Mouse (Mus musculus) midbrain, embryonic 14.5 days (tissue): ENCODE measurements around the gene Baz2a. TPM values are rescaled to one million over a fixed set of nuclear protein-coding genes. Genes with fewer than 3 reads are reported as not detected.
A peak's percentile ranks its signal among the peaks of the same experiment; 100 is the strongest.
"Not testable (repeated sequence)": the region's sequence is repeated elsewhere in the genome, so short reads cannot be mapped to it uniquely, and the experiment has no call there.

Source experiments
- ATAC-seq: fragments of 200-750 bp; cut with Nextera tagmentation; 2 replicates; pipeline ENCODE4 v1.8.0; 2017; ENCODE audit warnings: moderate number of reproducible peaks, moderate library complexity; ENCODE audit not compliant: low FRiP score, low TSS enrichment
- DNase-seq: peaks from one replicate; pipeline ENCODE4 v3.0.0-alpha.2; 2015
- H3K27ac ChIP-seq: fragments of 300-500 bp; sonication (generic); replicated peaks from 2 replicates; pipeline ENCODE4 v1.5.1; 2014; ENCODE audit warnings: mild to moderate bottlenecking, low read depth, low read length, moderate library complexity
- H3K27me3 ChIP-seq: fragments of 300-500 bp; sonication (generic); 2 replicates; pipeline ENCODE4 v1.6.1; 2014; ENCODE audit warnings: low read length, control low read depth, mixed read lengths; ENCODE audit not compliant: control insufficient read depth, insufficient read depth
- H3K36me3 ChIP-seq: fragments of 300-500 bp; sonication (generic); 2 replicates; pipeline ENCODE4 v1.6.1; 2014; ENCODE audit warnings: low read length, control low read depth; ENCODE audit not compliant: control insufficient read depth, insufficient read depth
- H3K4me1 ChIP-seq: fragments of 300-500 bp; sonication (generic); 2 replicates; pipeline ENCODE4 v1.6.1; 2014; ENCODE audit warnings: mild to moderate bottlenecking, antibody characterized with exemption, low read length, control low read depth; ENCODE audit not compliant: control insufficient read depth, insufficient read depth
- H3K4me2 ChIP-seq: fragments of 300-500 bp; sonication (generic); 2 replicates; pipeline ENCODE4 v1.6.1; 2014; ENCODE audit warnings: mild to moderate bottlenecking, low read length, moderate library complexity
- H3K4me3 ChIP-seq: fragments of 300-500 bp; sonication (generic); replicated peaks from 2 replicates; pipeline ENCODE4 v1.5.1; 2014; ENCODE audit warnings: low read depth, low read length
- H3K9ac ChIP-seq: fragments of 300-500 bp; sonication (generic); replicated peaks from 2 replicates; pipeline ENCODE4 v1.6.1; 2014; ENCODE audit warnings: mild to moderate bottlenecking, low read length, moderate library complexity
- H3K9me3 ChIP-seq: fragments of 300-500 bp; sonication (generic); 2 replicates; pipeline ENCODE4 v1.6.1; 2016; ENCODE audit warnings: low read length, control low read depth, mixed read lengths; ENCODE audit not compliant: control insufficient read depth
- WGBS: fragments of 180-500 bp; shearing (Covaris S2); extraction: QIAGEN DNeasy Blood & Tissue Kit; methylation state at CpG from one replicate; pipeline ENCODE4 v1.1.7; 2014; 5-methylcytosine and 5-hydroxymethylcytosine counted together
- polyA plus RNA-seq: library from polyadenylated mRNA; unstranded; fragments of >200 nt; fragmentation: Nextera tagmentation; extraction: Ambion mirVana; gene quantifications from 2 replicates; pipeline ENCODE4 v1.2.1, GENCODE M21; 2014

Gene Baz2a
- polyA plus RNA-seq, 1 experiment from 2014 or later, result 19.4 TPM

GRCm38 (mm10) chr10:128142165-128142564 is 50.8 kb downstream of the Baz2a start:
- no peak overlapping the region for H3K4me2 ChIP-seq
- peaks cover 3% of the 10 kb centered on the region; the same call in 1 of the 2 replicates for H3K36me3 ChIP-seq
- H3K9me3 ChIP-seq, result no peaks in the 10 kb centered on the region
- no peak overlapping the region for H3K27ac ChIP-seq
- H3K9ac ChIP-seq, result no peak overlapping the region
- DNase-seq (peak; percentile 40), ATAC-seq (no peak)
- no peak overlapping the region for H3K4me3 ChIP-seq
- no peaks in the 10 kb centered on the region for H3K27me3 ChIP-seq
- H3K4me1 ChIP-seq, result no peaks in the 10 kb centered on the region
- WGBS, result 66% methylated on average over 2 of the region's 2 CpGs

DNA sequence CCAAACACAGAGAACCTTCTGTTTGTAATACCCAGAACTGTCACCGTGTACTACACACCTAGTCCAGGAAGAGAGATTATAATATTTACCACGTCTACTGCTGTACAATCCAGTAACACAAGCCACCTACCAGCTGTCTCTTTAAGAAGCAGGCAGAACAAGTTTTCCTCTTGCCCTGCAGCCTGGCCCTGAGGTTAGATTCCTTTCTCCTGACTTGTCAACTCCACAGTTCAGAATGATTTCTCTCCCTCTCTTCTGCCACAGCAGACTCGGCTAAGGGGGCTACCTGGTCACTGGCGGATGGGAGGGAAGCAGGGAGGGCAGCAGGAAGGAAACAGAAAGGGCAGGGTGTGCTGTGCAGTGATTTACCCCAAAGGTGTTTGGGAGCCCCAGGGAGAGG is 52.3 kb downstream of the Baz2a start:
- Histone ChIP-seq H3K27me3 (no peaks in the 10 kb centered on the region), H3K4me1 (no peaks in the 10 kb centered on the region), H3K36me3 (no peaks in the 10 kb centered on the region), H3K9ac (no peak overlapping the region), H3K4me3 (no peak overlapping the region), H3K27ac (no peak overlapping the region), H3K4me2 (no peak overlapping the region), H3K9me3 (no peaks in the 10 kb centered on the region)
- ATAC-seq (no peak), DNase-seq (no peak)
- 90% methylated on average over 4 of the region's 4 CpGs for WGBS

DNA sequence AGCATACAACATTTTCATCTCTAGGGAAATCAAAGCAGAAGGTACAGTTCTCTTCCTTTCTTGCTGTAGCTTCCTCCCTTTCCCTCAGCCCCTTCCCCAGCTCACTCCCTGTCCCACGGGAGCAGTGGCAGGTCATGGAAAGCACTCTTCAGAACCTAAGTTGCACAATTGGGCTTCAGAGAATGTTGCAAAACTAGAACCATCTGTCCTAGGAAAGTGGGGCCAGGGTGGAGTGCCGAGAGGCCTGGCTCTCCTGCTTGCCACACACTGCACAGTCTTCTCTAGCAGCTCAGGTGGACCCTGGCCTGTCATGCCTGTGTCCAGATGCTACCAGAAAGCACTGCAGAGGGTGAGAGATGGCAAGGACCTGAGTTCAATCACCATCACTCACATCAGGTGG is 53.6 kb downstream of the Baz2a start:
- no peaks in the 10 kb centered on the region for H3K36me3 ChIP-seq
- DNase-seq (no peak), ATAC-seq (no peak)
- H3K9ac ChIP-seq, result no peak overlapping the region
- H3K27me3 ChIP-seq, result no peaks in the 10 kb centered on the region
- no peak overlapping the region for H3K4me3 ChIP-seq
- no peaks in the 10 kb centered on the region for H3K4me1 ChIP-seq
- H3K9me3 ChIP-seq, result no peaks in the 10 kb centered on the region
- 87% methylated on average over 2 of the region's 2 CpGs for WGBS
- no peak overlapping the region for H3K27ac ChIP-seq
- H3K4me2 ChIP-seq, result no peak overlapping the region

DNA sequence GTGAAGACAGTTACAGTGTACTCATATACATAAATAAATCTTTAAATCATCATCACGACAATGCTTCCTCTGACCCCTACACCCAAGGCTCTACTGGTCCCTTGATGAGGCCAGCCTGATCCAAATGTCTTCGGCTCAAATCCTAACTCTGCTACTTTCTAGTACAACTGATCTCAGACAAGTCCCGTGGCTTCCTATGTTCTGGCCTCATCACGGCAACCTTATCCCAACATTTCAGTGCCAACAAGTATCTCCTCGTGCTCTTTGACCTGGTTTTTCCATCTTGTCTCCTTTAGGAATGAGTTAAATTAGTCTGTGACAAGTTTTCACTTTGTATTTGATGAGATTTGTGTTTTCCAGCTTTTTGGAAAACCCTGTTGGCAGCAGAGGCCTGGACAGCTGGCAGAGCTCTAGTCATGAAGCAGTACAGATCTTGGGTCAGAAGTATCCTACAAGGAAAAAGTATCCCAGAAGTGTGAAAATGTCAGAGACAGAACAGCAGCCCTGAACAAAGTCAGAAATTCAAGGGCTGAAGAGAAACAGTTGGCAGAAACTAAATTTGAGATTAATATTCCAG is 57.5 kb downstream of the Baz2a start:
- Histone ChIP-seq H3K36me3 (no peaks in the 10 kb centered on the region), H3K4me2 (no peak overlapping the region), H3K27me3 (no peaks in the 10 kb centered on the region), H3K4me1 (no peaks in the 10 kb centered on the region), H3K4me3 (no peak overlapping the region), H3K27ac (no peak overlapping the region), H3K9ac (no peak overlapping the region), H3K9me3 (no peaks in the 10 kb centered on the region)
- no peak for ATAC-seq
- 93% methylated on average over 5 of the region's 5 CpGs for WGBS
- no peak for DNase-seq

GRCm38 (mm10) chr10:128149592-128149991 is 58.2 kb downstream of the Baz2a start:
- Histone ChIP-seq H3K36me3 (no peaks in the 10 kb centered on the region), H3K4me2 (no peak overlapping the region), H3K4me1 (no peaks in the 10 kb centered on the region), H3K9ac (no peak overlapping the region), H3K27ac (no peak overlapping the region), H3K9me3 (no peaks in the 10 kb centered on the region), H3K27me3 (no peaks in the 10 kb centered on the region), H3K4me3 (no peak overlapping the region)
- ATAC-seq (no peak; the same call in 1 of the 2 replicates), DNase-seq (peak; percentile 57)
- WGBS, result 8% methylated on average over 5 of the region's 5 CpGs

DNA sequence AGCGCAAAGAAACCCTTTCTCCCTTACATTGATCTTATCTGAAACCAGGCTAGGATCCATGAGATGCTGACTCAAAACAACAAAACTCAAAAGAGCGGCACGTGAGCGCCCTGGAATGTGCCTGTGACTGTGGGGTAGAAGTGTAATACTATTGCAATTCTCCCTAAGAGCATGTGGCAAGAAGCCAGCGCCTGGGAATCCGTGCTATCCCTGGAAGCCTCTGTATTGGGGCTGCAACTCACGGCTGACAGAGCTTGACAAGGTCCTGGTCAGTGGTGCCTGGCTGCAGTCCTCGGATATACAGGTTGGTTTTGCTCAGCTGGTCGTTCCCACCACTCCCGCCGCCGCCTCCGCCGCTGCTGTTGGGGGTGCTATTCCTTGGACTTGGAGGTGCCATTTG is 59.6 kb downstream of the Baz2a start:
- no peaks in the 10 kb centered on the region for H3K36me3 ChIP-seq
- no peak overlapping the region for H3K4me2 ChIP-seq
- no peaks in the 10 kb centered on the region for H3K27me3 ChIP-seq
- no peaks in the 10 kb centered on the region for H3K9me3 ChIP-seq
- WGBS, result 86% methylated on average over 14 of the region's 14 CpGs
- ATAC-seq (no peak), DNase-seq (no peak)
- no peak overlapping the region for H3K9ac ChIP-seq
- H3K4me3 ChIP-seq, result no peak overlapping the region
- H3K4me1 ChIP-seq, result no peaks in the 10 kb centered on the region
- H3K27ac ChIP-seq, result no peak overlapping the region

GRCm38 (mm10) chr10:128153978-128154377 is 62.6 kb downstream of the Baz2a start:
- H3K27ac ChIP-seq, result no peak overlapping the region
- H3K9me3 ChIP-seq, result no peaks in the 10 kb centered on the region
- no peak overlapping the region for H3K9ac ChIP-seq
- no peaks in the 10 kb centered on the region for H3K27me3 ChIP-seq
- no peaks in the 10 kb centered on the region for H3K36me3 ChIP-seq
- H3K4me1 ChIP-seq, result no peaks in the 10 kb centered on the region
- WGBS, result 86% methylated on average over 3 of the region's 3 CpGs
- H3K4me2 ChIP-seq, result no peak overlapping the region
- H3K4me3 ChIP-seq, result no peak overlapping the region
- ATAC-seq (no peak), DNase-seq (no peak)

DNA sequence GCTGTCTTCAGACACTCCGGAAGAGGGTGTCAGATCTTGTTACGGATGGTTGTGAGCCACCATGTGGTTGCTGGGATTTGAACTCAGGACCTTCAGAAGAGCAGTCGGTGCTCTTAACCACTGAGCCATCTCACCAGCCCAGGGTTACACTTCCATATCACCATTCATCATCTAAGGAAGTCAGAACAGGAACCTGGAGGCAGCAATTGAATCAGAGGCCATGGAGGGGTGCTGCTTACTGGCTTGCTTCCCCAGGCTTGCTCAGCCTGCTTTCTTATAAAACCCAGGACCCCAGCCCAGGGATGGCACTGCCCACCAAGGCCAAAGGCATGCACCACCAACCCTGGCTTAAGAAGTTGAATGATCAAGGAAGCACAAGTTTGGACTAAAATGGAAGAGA is 74.3 kb downstream of the Baz2a start:
- H3K4me1 ChIP-seq, H3K36me3 ChIP-seq, H3K9ac ChIP-seq, H3K4me2 ChIP-seq, H3K27me3 ChIP-seq, DNase-seq, ATAC-seq, H3K9me3 ChIP-seq, H3K4me3 ChIP-seq, H3K27ac ChIP-seq: not testable (repeated sequence)
- 89% methylated on average over 2 of the region's 3 CpGs for WGBS

- Histone ChIP-seq H3K27me3 (no peaks in the 10 kb centered on the region), H3K27ac (no peak overlapping the region), H3K4me3 (no peak overlapping the region), H3K4me1 (no peaks in the 10 kb centered on the region), H3K36me3 (no peaks in the 10 kb centered on the region), H3K9me3 (no peaks in the 10 kb centered on the region), H3K4me2 (no peak overlapping the region), H3K9ac (no peak overlapping the region)
- no peak for DNase-seq
- WGBS, result 68% methylated on average over 6 of the region's 6 CpGs
- no peak for ATAC-seq
These were observed 75.7 kb downstream of the Baz2a start for GRCm38 (mm10) chr10:128167091-128167490.
